Mouse (Mus musculus) midbrain, embryonic 11.5 days (tissue): ENCODE measurements around the gene Tirap. TPM values are rescaled to one million over a fixed set of nuclear protein-coding genes. Genes with fewer than 3 reads are reported as not detected.

ENCODE experiments used
- ATAC-seq: fragments of 200-750 bp; cut with Nextera tagmentation; 2 replicates; pipeline ENCODE4 v1.8.0; 2017; ENCODE audit warnings: moderate TSS enrichment, moderate library complexity; ENCODE audit not compliant: low FRiP score
- DNase-seq: peaks from one replicate; pipeline ENCODE4 v3.0.0; 2015; ENCODE audit warnings: low spot score; ENCODE audit errors: missing footprints
- H3K27ac ChIP-seq: fragments of 300-500 bp; sonication (generic); 2 replicates; pipeline ENCODE4 v1.5.1; 2014; ENCODE audit warnings: low read depth, low read length
- H3K27me3 ChIP-seq: fragments of 300-500 bp; sonication (generic); 2 replicates; pipeline ENCODE4 v1.6.1; 2014; ENCODE audit warnings: mild to moderate bottlenecking, low read length, moderate library complexity, mixed read lengths; ENCODE audit not compliant: control insufficient read depth, insufficient read depth
- H3K36me3 ChIP-seq: fragments of 300-500 bp; sonication (generic); 2 replicates; pipeline ENCODE4 v1.6.1; 2014; ENCODE audit warnings: mild to moderate bottlenecking, low read length, moderate library complexity, mixed read lengths; ENCODE audit not compliant: control insufficient read depth, insufficient read depth
- H3K4me1 ChIP-seq: fragments of 300-500 bp; sonication (generic); 2 replicates; pipeline ENCODE4 v1.6.1; 2014; ENCODE audit warnings: low read length; ENCODE audit not compliant: control insufficient read depth, insufficient read depth
- H3K4me2 ChIP-seq: fragments of 300-500 bp; sonication (generic); 2 replicates; pipeline ENCODE4 v1.6.1; 2014; ENCODE audit warnings: mild to moderate bottlenecking, moderate library complexity
- H3K4me3 ChIP-seq: fragments of 300-500 bp; sonication (generic); 2 replicates; pipeline ENCODE4 v1.5.1; 2014; ENCODE audit warnings: low read depth, low read length
- H3K9ac ChIP-seq: fragments of 300-500 bp; sonication (generic); 2 replicates; pipeline ENCODE4 v1.6.1; 2014; ENCODE audit warnings: low read length
- H3K9me3 ChIP-seq: fragments of 300-500 bp; sonication (generic); 2 replicates; pipeline ENCODE4 v1.6.1; 2016; ENCODE audit warnings: low read length; ENCODE audit not compliant: control insufficient read depth
- WGBS: fragments of 180-500 bp; shearing (Covaris S2); extraction: QIAGEN DNeasy Blood & Tissue Kit; methylation state at CpG from one replicate; pipeline ENCODE4 v1.1.7; 2014; 5-methylcytosine and 5-hydroxymethylcytosine counted together
- polyA plus RNA-seq: library from polyadenylated mRNA; unstranded; fragments of >200 nt; fragmentation: Nextera tagmentation; extraction: Ambion mirVana; gene quantifications from 2 replicates; pipeline ENCODE4 v1.2.1, GENCODE M21; 2014

Tirap gene
- polyA plus RNA-seq, 1 experiment from 2014 or later, result 14.6 TPM

GRCm38 (mm10) chr9:35217963-35218362 is 17.9 kb upstream of the Tirap start:
- no peaks in the 10 kb centered on the region for H3K4me1 ChIP-seq
- H3K9me3 ChIP-seq, result no peaks in the 10 kb centered on the region
- 78% methylated on average over 1 of the region's 1 CpGs for WGBS
- no peak overlapping the region for H3K9ac ChIP-seq
- H3K4me3 ChIP-seq, result no peak overlapping the region
- H3K36me3 ChIP-seq, result peaks cover 25% of the 10 kb centered on the region
- DNase-seq, result no peak
- no peak for ATAC-seq
- H3K4me2 ChIP-seq, result no peak overlapping the region
- H3K27me3 ChIP-seq, result no peaks in the 10 kb centered on the region
- no peak overlapping the region for H3K27ac ChIP-seq

DNA sequence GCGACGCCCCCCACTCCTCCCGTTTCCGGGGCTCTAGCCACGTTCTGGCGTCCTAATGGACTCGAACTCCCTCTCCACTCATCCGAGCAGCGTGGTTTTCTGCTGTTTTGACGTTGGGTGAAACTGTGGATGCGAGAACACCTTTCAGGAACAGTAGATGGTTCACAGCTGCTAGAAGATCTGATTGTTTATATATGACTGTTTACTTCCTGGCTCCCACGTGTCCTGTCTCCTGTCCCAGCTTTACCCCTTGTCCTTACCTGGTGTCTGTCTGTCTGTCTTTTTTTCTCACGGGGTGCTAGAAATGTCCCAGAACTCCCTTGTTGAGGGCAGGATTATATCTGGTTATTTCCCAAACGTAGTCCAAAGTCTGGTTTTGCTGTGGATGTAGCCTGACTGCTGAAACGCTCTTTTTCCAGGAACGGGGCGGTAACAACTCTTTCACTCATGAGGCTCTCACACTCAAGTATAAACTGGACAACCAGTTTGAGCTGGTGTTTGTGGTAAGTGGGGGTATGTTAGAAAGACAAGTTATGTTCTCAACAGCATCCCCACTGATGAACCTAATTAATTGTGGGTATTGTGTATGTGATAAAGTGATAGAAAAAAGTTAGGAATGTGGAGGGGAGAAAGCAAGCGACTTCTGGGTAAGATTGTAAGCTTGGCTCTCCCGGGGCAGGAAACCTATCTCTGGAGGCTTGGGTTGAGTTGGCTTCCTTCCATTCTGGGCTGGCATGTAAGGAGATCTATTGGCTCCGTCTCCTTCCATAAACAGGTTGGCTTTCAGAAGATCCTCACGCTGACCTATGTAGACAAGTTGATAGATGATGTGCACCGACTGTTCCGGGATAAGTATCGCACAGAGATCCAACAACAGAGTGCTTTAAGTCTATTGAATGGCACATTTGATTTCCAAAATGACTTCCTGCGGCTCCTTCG is 11.8 kb upstream of the Tirap start:
- Histone ChIP-seq H3K9me3 (no peaks in the 10 kb centered on the region), H3K27me3 (no peaks in the 10 kb centered on the region), H3K4me1 (peaks cover 11% of the 10 kb centered on the region), H3K9ac (peak overlapping the region; percentile 75), H3K4me2 (peak overlapping the region; percentile 88), H3K4me3 (peak overlapping the region; percentile 86), H3K36me3 (peaks cover 26% of the 10 kb centered on the region), H3K27ac (no peak overlapping the region; the same call in 1 of the 2 replicates)
- ATAC-seq (no peak), DNase-seq (no peak)
- 39% methylated on average over 26 of the region's 26 CpGs for WGBS

- Histone ChIP-seq H3K27me3 (no peaks in the 10 kb centered on the region), H3K9ac (peak within 1 kb of the TSS; percentile 75), H3K4me2 (peak within 1 kb of the TSS; percentile 95), H3K36me3 (peaks cover 30% of the 10 kb centered on the region), H3K4me3 (peak within 1 kb of the TSS; percentile 86), H3K27ac (peak within 1 kb of the TSS; percentile 59), H3K9me3 (no peaks in the 10 kb centered on the region), H3K4me1 (peaks cover 11% of the 10 kb centered on the region)
- peak; percentile 100 for ATAC-seq
- WGBS, result 1% methylated on average over 68 of the region's 72 CpGs
- DNase-seq, result peak; percentile 100
These were observed 10.7 kb upstream of the Tirap start, which contains the start of gene Foxred1 for GRCm38 (mm10) chr9:35210542-35211474. Foxred1 (minus strand) TSS chr9:35211055.

GRCm38 (mm10) chr9:35204421-35204820 is 4.3 kb upstream of the Tirap start:
- Histone ChIP-seq H3K36me3 (peaks cover 8% of the 10 kb centered on the region), H3K27ac (no peak overlapping the region), H3K4me1 (peaks cover 7% of the 10 kb centered on the region; the same call in 1 of the 2 replicates), H3K27me3 (no peaks in the 10 kb centered on the region), H3K4me2 (no peak overlapping the region), H3K4me3 (no peak overlapping the region), H3K9me3 (no peaks in the 10 kb centered on the region), H3K9ac (no peak overlapping the region)
- DNase-seq, result peak; percentile 78
- 89% methylated on average over 2 of the region's 2 CpGs for WGBS
- ATAC-seq, result no peak

DNA sequence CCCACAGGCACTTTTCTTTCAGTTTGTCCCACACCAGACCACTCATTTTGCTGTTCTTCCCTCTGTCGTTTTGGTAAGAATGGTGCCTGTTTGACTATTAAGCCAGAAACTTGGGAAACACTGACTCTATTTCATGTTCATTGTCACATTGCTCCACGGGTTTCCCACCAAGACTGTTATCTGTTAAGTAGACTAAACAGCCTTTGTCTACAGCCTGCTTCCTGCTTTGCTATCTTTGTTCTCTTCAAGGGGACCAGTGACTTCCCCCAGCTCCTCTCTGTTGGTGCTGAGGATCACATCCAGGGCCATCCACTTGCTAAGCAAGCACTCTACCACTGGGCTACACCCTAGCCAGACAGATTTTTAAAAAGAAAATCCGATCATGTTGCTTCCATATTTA is 3.4 kb upstream of the Tirap start:
- no peak overlapping the region for H3K4me3 ChIP-seq
- no peak overlapping the region for H3K4me2 ChIP-seq
- H3K4me1 ChIP-seq, result peaks cover 7% of the 10 kb centered on the region; the same call in 1 of the 2 replicates
- no peak overlapping the region for H3K27ac ChIP-seq
- peak; percentile 73 for DNase-seq
- no peaks in the 10 kb centered on the region for H3K9me3 ChIP-seq
- H3K9ac ChIP-seq, result no peak overlapping the region
- WGBS, result 75% methylated on average over 3 of the region's 3 CpGs
- ATAC-seq, result no peak
- H3K27me3 ChIP-seq, result no peaks in the 10 kb centered on the region
- H3K36me3 ChIP-seq, result peaks cover 8% of the 10 kb centered on the region

- Histone ChIP-seq H3K9ac (peak overlapping the region; percentile 88; the same call in 1 of the 2 replicates), H3K27me3 (no peaks in the 10 kb centered on the region), H3K27ac (no peak overlapping the region), H3K4me1 (peaks cover 7% of the 10 kb centered on the region; the same call in 1 of the 2 replicates), H3K36me3 (no peaks in the 10 kb centered on the region; the same call in none of the 2 replicates), H3K9me3 (no peaks in the 10 kb centered on the region), H3K4me3 (peak overlapping the region; percentile 71), H3K4me2 (peak overlapping the region; percentile 83)
- DNase-seq (no peak), ATAC-seq (peak; percentile 12; the same call in 1 of the 2 replicates)
- WGBS, result 67% methylated on average over 9 of the region's 9 CpGs
These were observed 504 bp upstream of the Tirap start for GRCm38 (mm10) chr9:35200529-35201060.

- peak overlapping the region; percentile 88 for H3K9ac ChIP-seq
- peak overlapping the region; percentile 83 for H3K4me2 ChIP-seq
- H3K27me3 ChIP-seq, result no peaks in the 10 kb centered on the region
- H3K36me3 ChIP-seq, result no peaks in the 10 kb centered on the region
- no peaks in the 10 kb centered on the region for H3K9me3 ChIP-seq
- ATAC-seq, result peak; percentile 79
- 27% methylated on average over 18 of the region's 18 CpGs for WGBS
- peak overlapping the region; percentile 71 for H3K4me3 ChIP-seq
- H3K4me1 ChIP-seq, result peaks cover 7% of the 10 kb centered on the region; the same call in 1 of the 2 replicates
- peak; percentile 81 for DNase-seq
- no peak overlapping the region for H3K27ac ChIP-seq
These were observed 933 bp downstream of the Tirap start for GRCm38 (mm10) chr9:35198945-35199771.

GRCm38 (mm10) chr9:35198351-35198750 is 1.7 kb downstream of the Tirap start:
- H3K4me3 ChIP-seq, result no peak overlapping the region
- H3K9ac ChIP-seq, result no peak overlapping the region
- no peaks in the 10 kb centered on the region for H3K9me3 ChIP-seq
- DNase-seq (peak; percentile 53), ATAC-seq (no peak)
- WGBS, result 80% methylated on average over 10 of the region's 10 CpGs
- H3K27me3 ChIP-seq, result no peaks in the 10 kb centered on the region
- no peak overlapping the region for H3K4me2 ChIP-seq
- no peak overlapping the region for H3K27ac ChIP-seq
- no peaks in the 10 kb centered on the region for H3K36me3 ChIP-seq
- H3K4me1 ChIP-seq, result peaks cover 7% of the 10 kb centered on the region; the same call in 1 of the 2 replicates
